Mouse (Mus musculus) E14TG2a.4 (cell line): ENCODE data around the gene Sema6d.

Experiments
- CTCF ChIP-seq: conservative IDR thresholded peaks from 2 replicates; pipeline ENCODE4 v1.5.1; 2014; ENCODE audit warnings: low read length
- NANOG ChIP-seq: IDR thresholded peaks from 2 replicates; pipeline ENCODE4 v1.6.1; 2014; ENCODE audit warnings: borderline replicate concordance, low read length, mixed read lengths

DNA sequence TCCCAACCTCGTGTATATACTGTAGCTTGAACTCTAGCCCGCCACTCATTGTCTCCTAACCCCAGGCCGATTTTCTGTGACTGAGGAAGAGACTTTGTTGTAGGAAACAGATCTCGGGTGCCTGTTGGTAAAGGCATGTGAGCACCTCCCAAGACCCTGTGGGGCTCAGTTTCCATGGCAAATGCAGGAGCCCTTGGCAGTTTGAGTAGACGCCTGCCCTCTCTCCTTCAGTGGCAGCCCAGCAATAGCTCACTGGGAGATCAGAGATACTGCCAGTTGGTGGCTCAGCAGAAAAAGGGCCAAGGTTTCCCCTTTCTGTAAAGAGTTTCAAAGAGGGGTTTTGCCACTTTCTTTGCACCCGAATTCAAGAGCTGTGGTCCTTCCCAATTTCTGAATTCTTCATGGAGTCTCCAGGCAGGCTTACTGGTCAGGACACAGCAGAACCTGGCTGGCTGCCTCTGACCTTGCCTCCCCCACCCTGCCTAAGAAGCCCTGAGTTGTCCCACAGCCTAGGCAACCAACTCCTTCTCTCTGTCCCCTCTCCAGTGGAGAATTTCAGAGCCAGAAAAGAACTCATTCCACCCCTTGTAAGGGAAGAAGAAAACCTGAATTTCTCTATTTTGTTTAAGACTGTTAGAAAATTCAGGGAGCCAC is 312.1 kb downstream of the Sema6d start:
- TF ChIP-seq NANOG = no peak
- no peak for TF ChIP-seq CTCF
